Mouse (Mus musculus) kidney, postnatal 36 days (tissue): ENCODE data around the gene Sesn1.
"Not testable (repeated sequence)": the region's sequence is repeated elsewhere in the genome, so short reads cannot be mapped to it uniquely, and the experiment has no call there.

ENCODE experiments used
- DNase-seq, 2 experiments: peaks; one replicate each; pipeline ENCODE4 v3.0.0; 2021 to 2022; ENCODE audit warnings: mixed read lengths in 2 of 2

Sesn1 gene

GRCm38 (mm10) chr10:41930966-41931365, 121.2 kb downstream of the Sesn1 start:
- no peak for DNase-seq

GRCm38 (mm10) chr10:41931962-41932361, 122.2 kb downstream of the Sesn1 start:
- no peak for DNase-seq

GRCm38 (mm10) chr10:41932943-41933342, 123.2 kb downstream of the Sesn1 start:
- DNase-seq, result no peak

- DNase-seq, result peak; percentile 32 to 76
Observed at GRCm38 (mm10) chr10:41933536-41933935, 123.8 kb downstream of the Sesn1 start.

GRCm38 (mm10) chr10:41934633-41935475, 125.1 kb downstream of the Sesn1 start:
- peak; percentile 95 to 96 for DNase-seq

- no peak for DNase-seq
Observed at GRCm38 (mm10) chr10:41935476-41935829, 125.7 kb downstream of the Sesn1 start.

GRCm38 (mm10) chr10:41936100-41936499, 126.4 kb downstream of the Sesn1 start:
- peak in 1 of 2 experiments; percentile 14 for DNase-seq

- DNase-seq, result peak; percentile 39 to 43
Observed at GRCm38 (mm10) chr10:41937176-41937575, 127.4 kb downstream of the Sesn1 start.

- no peak for DNase-seq
Observed at GRCm38 (mm10) chr10:41939090-41939489, 129.4 kb downstream of the Sesn1 start.

GRCm38 (mm10) chr10:41952354-41952753, 142.6 kb downstream of the Sesn1 start:
- not testable (repeated sequence) for DNase-seq

GRCm38 (mm10) chr10:41952850-41953527, 143.3 kb downstream of the Sesn1 start:
- no peak for DNase-seq

GRCm38 (mm10) chr10:41953528-41953864, 143.8 kb downstream of the Sesn1 start:
- no peak for DNase-seq

GRCm38 (mm10) chr10:41957421-41958225, 147.9 kb downstream of the Sesn1 start:
- peak; percentile 39 to 44 for DNase-seq
